Mouse (Mus musculus) c-Kit-positive CD71-negative TER-119-negative erythroid progenitor cells, embryonic 14.5 days (primary cell): ENCODE measurements around the gene Thada.

Experiments
- DNase-seq: peaks from one replicate; pipeline ENCODE4 v3.0.0-alpha.2; 2013; ENCODE audit warnings: low read depth

Thada gene

GRCm38 (mm10) chr17:84145826-84146287 is 320.1 kb downstream of the Thada start:
- DNase-seq: no peak

- no peak for DNase-seq
Observed at GRCm38 (mm10) chr17:84144762-84145599, 321.0 kb downstream of the Thada start.

- no peak for DNase-seq
Observed at GRCm38 (mm10) chr17:84144130-84144529, 321.9 kb downstream of the Thada start.

GRCm38 (mm10) chr17:84143219-84143844 is 322.7 kb downstream of the Thada start:
- no peak for DNase-seq

- no peak for DNase-seq
Observed at GRCm38 (mm10) chr17:84141691-84142090, 324.3 kb downstream of the Thada start.

- no peak for DNase-seq
Observed at GRCm38 (mm10) chr17:84140822-84141507, 325.0 kb downstream of the Thada start.
